Mouse (Mus musculus): Measurements from ENCODE around the gene Tmprss6.

Gene Tmprss6

GRCm38 (mm10) chr15:78414157-78414556 lies 54.3 kb downstream of the Tmprss6 start:
- no peak for DNase-seq (ENCODE audit: low spot score in 2 of 2)

GRCm38 (mm10) chr15:78413719-78414117 lies 54.7 kb downstream of the Tmprss6 start:
- no peak for DNase-seq (ENCODE audit: low spot score in 2 of 2)

GRCm38 (mm10) chr15:78413083-78413718 lies 55.2 kb downstream of the Tmprss6 start:
- DNase-seq (ENCODE audit: low spot score in 2 of 2) = peak in 1 of 2 experiments; percentile 28

GRCm38 (mm10) chr15:78409570-78410052 lies 58.8 kb downstream of the Tmprss6 start:
- no peak for DNase-seq (ENCODE audit: low spot score in 2 of 2)

GRCm38 (mm10) chr15:78406293-78406934 lies 62.0 kb downstream of the Tmprss6 start, which contains the start of gene Mpst:
TSS of gene Mpst (plus strand) at chr15:78406416.
- DNase-seq (ENCODE audit: low spot score in 2 of 2) = peak; percentile 81 to 87

- peak; percentile 65 to 68 for DNase-seq (ENCODE audit: low spot score in 2 of 2)
These were observed 62.8 kb downstream of the Tmprss6 start, which contains the start of gene Tst for GRCm38 (mm10) chr15:78405517-78406211. TSS of gene Tst (minus strand) at chr15:78405907.

- no peak for DNase-seq (ENCODE audit: low spot score in 2 of 2)
These were observed 63.3 kb downstream of the Tmprss6 start for GRCm38 (mm10) chr15:78405098-78405497.

- DNase-seq (ENCODE audit: low spot score in 2 of 2) = no peak
These were observed 64.5 kb downstream of the Tmprss6 start for GRCm38 (mm10) chr15:78403896-78404295.

GRCm38 (mm10) chr15:78403301-78403741 lies 65.1 kb downstream of the Tmprss6 start:
- no peak for DNase-seq (ENCODE audit: low spot score in 2 of 2)

GRCm38 (mm10) chr15:78402423-78402822 lies 66.0 kb downstream of the Tmprss6 start:
- DNase-seq (ENCODE audit: low spot score in 2 of 2) = no peak

GRCm38 (mm10) chr15:78401921-78402320 lies 66.5 kb downstream of the Tmprss6 start:
- DNase-seq (ENCODE audit: low spot score in 2 of 2) = no peak

- no peak for DNase-seq (ENCODE audit: low spot score in 2 of 2)
These were observed 67.1 kb downstream of the Tmprss6 start for GRCm38 (mm10) chr15:78401345-78401744.

- no peak for DNase-seq (ENCODE audit: low spot score in 2 of 2)
These were observed 72.9 kb downstream of the Tmprss6 start, which contains the start of gene Tex33 for GRCm38 (mm10) chr15:78395478-78395962. TSS of gene Tex33 (minus strand) at chr15:78395912.

GRCm38 (mm10) chr15:78390855-78391254 lies 77.6 kb downstream of the Tmprss6 start:
- no peak for DNase-seq (ENCODE audit: low spot score in 2 of 2)

Data from spleen, postnatal 14 days (tissue).